Mouse (Mus musculus) heart, embryonic 14.5 days (tissue): ENCODE data around the gene Dmbt1. TPM values are rescaled to one million over a fixed set of nuclear protein-coding genes. Genes with fewer than 3 reads are reported as not detected.

Source experiments
- ATAC-seq: fragments of 200-750 bp; cut with Nextera tagmentation; 2 replicates; pipeline ENCODE4 v1.8.0; 2017; ENCODE audit warnings: low read depth, moderate TSS enrichment; ENCODE audit not compliant: insufficient number of reproducible peaks, insufficient read depth, low FRiP score
- H3K27ac ChIP-seq, 2 experiments: fragments of 200-500 bp in 1 of 2; fragments of 300-500 bp in 1 of 2; sonication (generic) in 1 of 2; replicated peaks in 1 of 2; 2 replicates each; pipeline ENCODE4 v1.5.1; 2012 to 2014; ENCODE audit warnings: low read depth in 2 of 2, low read length in 2 of 2, control low read depth in 1 of 2, mild to moderate bottlenecking in 1 of 2, mixed read lengths in 1 of 2; ENCODE audit not compliant: control insufficient read depth in 1 of 2, insufficient read depth in 1 of 2
- H3K27me3 ChIP-seq: fragments of 300-500 bp; sonication (generic); 2 replicates; pipeline ENCODE4 v1.6.1; 2014; ENCODE audit warnings: mild to moderate bottlenecking, low read length, control low read depth; ENCODE audit not compliant: control insufficient read depth, insufficient read depth
- H3K36me3 ChIP-seq: fragments of 300-500 bp; sonication (generic); 2 replicates; pipeline ENCODE4 v1.6.1; 2014; ENCODE audit warnings: mild to moderate bottlenecking, control low read depth, low read length, mixed read lengths; ENCODE audit not compliant: control insufficient read depth, insufficient read depth
- H3K4me1 ChIP-seq, 2 experiments: fragments of 200-500 bp in 1 of 2; fragments of 300-500 bp in 1 of 2; sonication (generic) in 1 of 2; 2 replicates each; pipeline ENCODE4 v1.6.1; 2012 to 2014; ENCODE audit warnings: low read length in 2 of 2, control low read depth in 1 of 2, mixed read lengths in 1 of 2; ENCODE audit not compliant: control insufficient read depth in 2 of 2, insufficient read depth in 2 of 2
- H3K4me2 ChIP-seq: fragments of 300-500 bp; sonication (generic); 2 replicates; pipeline ENCODE4 v1.6.1; 2014; ENCODE audit warnings: mild to moderate bottlenecking, low read length
- H3K4me3 ChIP-seq, 2 experiments: fragments of 200-500 bp in 1 of 2; fragments of 300-500 bp in 1 of 2; sonication (generic) in 1 of 2; 2 replicates each; pipeline ENCODE4 v1.5.1; 2012 to 2014; ENCODE audit warnings: low read length in 2 of 2, mild to moderate bottlenecking in 2 of 2, control low read depth in 1 of 2, low read depth in 1 of 2, moderate library complexity in 1 of 2; ENCODE audit not compliant: control insufficient read depth in 1 of 2, insufficient read depth in 1 of 2
- H3K9ac ChIP-seq: fragments of 300-500 bp; sonication (generic); 2 replicates; pipeline ENCODE4 v1.6.1; 2014; ENCODE audit warnings: mild to moderate bottlenecking, low read length
- H3K9me3 ChIP-seq: fragments of 300-500 bp; sonication (generic); 2 replicates; pipeline ENCODE4 v1.6.1; 2016; ENCODE audit warnings: low read length, control low read depth; ENCODE audit not compliant: control insufficient read depth
- WGBS: fragments of 180-500 bp; shearing (Covaris S2); extraction: QIAGEN DNeasy Blood & Tissue Kit; methylation state at CpG from one replicate; pipeline ENCODE4 v1.1.7; 2014; 5-methylcytosine and 5-hydroxymethylcytosine counted together
- polyA plus RNA-seq: library from polyadenylated mRNA; unstranded; fragments of >200 nt; fragmentation: Nextera tagmentation; extraction: Ambion mirVana; gene quantifications from 2 replicates; pipeline ENCODE4 v1.2.1, GENCODE M21; 2014

Dmbt1 gene
- polyA plus RNA-seq, 1 experiment from 2014 or later: not detected

DNA sequence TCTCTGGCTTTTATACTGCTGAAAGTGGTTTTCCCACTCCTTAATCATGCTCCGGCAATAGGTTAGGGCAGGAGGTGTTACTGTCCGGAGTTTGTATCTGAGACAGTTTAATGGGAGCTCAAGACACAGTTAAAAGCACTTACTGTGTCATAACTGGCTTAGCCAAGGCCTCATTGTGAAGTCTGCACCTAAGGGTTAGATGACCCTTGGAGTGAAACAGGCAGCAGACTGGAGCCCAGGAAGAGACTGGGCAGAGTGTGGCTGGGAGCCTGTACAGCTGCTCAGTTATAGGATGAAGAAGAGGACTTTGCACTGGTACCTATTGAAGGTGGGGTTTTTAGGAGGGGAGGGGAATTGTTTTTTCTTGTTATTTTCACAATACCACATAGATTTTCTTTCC is 114.4 kb downstream of the Dmbt1 start, which contains the start of gene 4933402N03Rik:
Gene 4933402N03Rik (minus strand): TSS at position 101 of the 400 bp plus-strand sequence.
- Histone ChIP-seq H3K4me2 (no peak within 1 kb of the TSS), H3K27ac (no peak within 1 kb of the TSS), H3K4me1 (no peaks in the 10 kb centered on the region), H3K36me3 (no peaks in the 10 kb centered on the region), H3K4me3 (no peak within 1 kb of the TSS), H3K9me3 (no peaks in the 10 kb centered on the region), H3K27me3 (no peaks in the 10 kb centered on the region), H3K9ac (no peak within 1 kb of the TSS)
- ATAC-seq: no peak
- WGBS: 89% methylated on average over 2 of the region's 2 CpGs

- 81% methylated on average over 3 of the region's 3 CpGs for WGBS
- Histone ChIP-seq H3K4me2 (no peak overlapping the region), H3K4me1 (no peaks in the 10 kb centered on the region), H3K36me3 (no peaks in the 10 kb centered on the region), H3K9me3 (no peaks in the 10 kb centered on the region), H3K27ac (no peak overlapping the region), H3K4me3 (no peak overlapping the region), H3K9ac (no peak overlapping the region), H3K27me3 (no peaks in the 10 kb centered on the region)
- no peak for ATAC-seq
These were observed 118.3 kb downstream of the Dmbt1 start for GRCm38 (mm10) chr7:131150179-131150578.

GRCm38 (mm10) chr7:131153044-131153443 is 121.2 kb downstream of the Dmbt1 start:
- 59% methylated on average over 5 of the region's 5 CpGs for WGBS

DNA sequence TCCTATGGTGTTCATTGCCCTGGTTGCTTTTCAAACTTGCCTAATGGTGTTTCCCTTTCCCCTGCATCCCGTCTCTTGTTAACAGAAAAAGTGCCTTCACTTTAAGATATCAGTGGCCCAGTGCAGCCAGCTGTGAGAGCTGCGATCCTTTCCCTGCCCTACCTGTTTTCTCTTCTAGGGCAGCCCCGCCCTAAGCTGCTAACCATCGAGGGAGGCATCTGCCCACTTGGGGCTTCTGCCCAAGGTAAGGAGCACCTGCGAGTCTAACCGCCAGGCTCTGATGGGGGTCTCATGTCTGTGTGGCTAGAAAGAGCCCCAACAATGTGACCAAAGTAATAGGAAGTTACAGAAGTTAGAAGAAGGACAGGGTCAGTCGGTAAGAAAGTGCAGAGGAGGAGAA is 130.4 kb downstream of the Dmbt1 start:
- Histone ChIP-seq H3K4me1 (no peaks in the 10 kb centered on the region), H3K9me3 (no peaks in the 10 kb centered on the region), H3K27me3 (no peaks in the 10 kb centered on the region), H3K36me3 (no peaks in the 10 kb centered on the region), H3K27ac (no peak overlapping the region), H3K4me3 (no peak overlapping the region), H3K4me2 (no peak overlapping the region), H3K9ac (no peak overlapping the region)
- no peak for ATAC-seq
- 60% methylated on average over 7 of the region's 7 CpGs for WGBS

More at GRCm38 (mm10) chr7:131153044-131153443, 121.2 kb downstream of the Dmbt1 start:
- Histone ChIP-seq H3K4me2 (no peak overlapping the region), H3K27ac (no peak overlapping the region), H3K36me3 (no peaks in the 10 kb centered on the region), H3K4me1 (no peaks in the 10 kb centered on the region), H3K4me3 (no peak overlapping the region), H3K27me3 (no peaks in the 10 kb centered on the region), H3K9ac (no peak overlapping the region), H3K9me3 (no peaks in the 10 kb centered on the region)
- no peak for ATAC-seq

DNA sequence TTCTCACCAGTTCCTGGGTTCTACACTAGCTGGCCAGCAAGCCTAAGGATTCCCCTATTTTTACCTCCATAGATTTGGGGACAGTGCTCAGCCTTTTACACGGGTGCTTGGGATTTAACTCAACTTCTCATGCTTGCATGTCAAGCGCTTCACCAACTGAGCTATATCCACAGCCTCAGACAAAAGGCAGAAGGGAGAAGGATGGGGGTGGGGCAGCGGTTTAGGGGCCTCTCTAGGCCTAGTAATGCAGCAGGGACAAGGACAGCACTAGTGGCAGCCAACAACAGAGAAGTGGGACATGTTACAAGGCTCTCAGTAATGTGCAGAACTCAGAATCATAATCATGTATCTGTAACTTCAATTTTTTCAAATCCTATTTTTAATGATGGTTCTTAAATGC is 135.9 kb downstream of the Dmbt1 start:
- H3K9ac ChIP-seq: no peak overlapping the region
- no peaks in the 10 kb centered on the region for H3K36me3 ChIP-seq
- H3K4me2 ChIP-seq: no peak overlapping the region
- H3K4me1 ChIP-seq: no peaks in the 10 kb centered on the region
- 67% methylated on average over 3 of the region's 3 CpGs for WGBS
- no peak overlapping the region for H3K27ac ChIP-seq
- ATAC-seq: no peak
- no peaks in the 10 kb centered on the region for H3K27me3 ChIP-seq
- H3K4me3 ChIP-seq: no peak overlapping the region
- H3K9me3 ChIP-seq: no peaks in the 10 kb centered on the region

GRCm38 (mm10) chr7:131169099-131169498 is 137.2 kb downstream of the Dmbt1 start:
- ATAC-seq: no peak
- H3K36me3 ChIP-seq: no peaks in the 10 kb centered on the region
- no peak overlapping the region for H3K4me2 ChIP-seq
- H3K4me3 ChIP-seq: no peak overlapping the region
- WGBS: 48% methylated on average over 2 of the region's 2 CpGs
- no peak overlapping the region for H3K9ac ChIP-seq
- H3K27ac ChIP-seq: no peak overlapping the region
- no peaks in the 10 kb centered on the region for H3K4me1 ChIP-seq
- H3K9me3 ChIP-seq: no peaks in the 10 kb centered on the region
- no peaks in the 10 kb centered on the region for H3K27me3 ChIP-seq

Other genes with a start within 250 kb of the Dmbt1 start
- 49.9 and 55.6 TPM in 2 replicates for gene Plekha1, start 166.3 kb upstream of the Dmbt1 start, polyA plus RNA-seq
- 60.0 and 73.5 TPM in 2 replicates for gene Htra1, start 95.9 kb upstream of the Dmbt1 start, polyA plus RNA-seq
- not detected in 2 replicates for gene 4933402N03Rik, start 114.3 kb downstream of the Dmbt1 start, polyA plus RNA-seq
- gene 5430419D17Rik, start 142.3 kb downstream of the Dmbt1 start, polyA plus RNA-seq: 0.26 and 0.61 TPM in 2 replicates